Mouse (Mus musculus): ENCODE data around the gene Zan. TPM values are rescaled to one million over a fixed set of nuclear protein-coding genes. Genes with fewer than 3 reads are reported as not detected.

The Zan gene
- total RNA-seq (2021) = under 1 TPM in 1 of 2 experiments, not detected in 1; 0.08 TPM
- long read RNA-seq, experiment 1 = 0 reads
- long read RNA-seq, experiment 2, partial matches to known transcripts = 1 of 1 reads
- long read RNA-seq, experiment 2, other reads (novel, unspliced or antisense) = 0 of 1 reads

- no peak for DNase-seq
These were observed at the start of gene Zan for GRCm38 (mm10) chr5:137476964-137477363. Zan (minus strand) TSS chr5:137477064.

- no peak for DNase-seq
These were observed 49.5 kb upstream of the Zan start for GRCm38 (mm10) chr5:137526192-137526936.

GRCm38 (mm10) chr5:137525511-137525910, 48.6 kb upstream of the Zan start:
- DNase-seq = no peak

GRCm38 (mm10) chr5:137524671-137525070, 47.8 kb upstream of the Zan start:
- no peak for DNase-seq

- no peak for DNase-seq
These were observed 47.3 kb upstream of the Zan start for GRCm38 (mm10) chr5:137524251-137524515.

- no peak for DNase-seq
These were observed 46.8 kb upstream of the Zan start for GRCm38 (mm10) chr5:137523396-137524250.

GRCm38 (mm10) chr5:137522711-137523110, 45.8 kb upstream of the Zan start:
- DNase-seq = no peak

GRCm38 (mm10) chr5:137521861-137522260, 45.0 kb upstream of the Zan start:
- DNase-seq = no peak

GRCm38 (mm10) chr5:137519691-137520550, 43.1 kb upstream of the Zan start:
- DNase-seq = no peak

GRCm38 (mm10) chr5:137518436-137518835, 41.6 kb upstream of the Zan start, which contains the start of gene Gigyf1:
Gigyf1 (plus strand) TSS chr5:137518548.
- DNase-seq = no peak

GRCm38 (mm10) chr5:137514811-137515210, 37.9 kb upstream of the Zan start:
- no peak for DNase-seq

GRCm38 (mm10) chr5:137513951-137514721, 37.3 kb upstream of the Zan start:
- DNase-seq = no peak

- DNase-seq = no peak
These were observed 36.3 kb upstream of the Zan start for GRCm38 (mm10) chr5:137512847-137513794.

- DNase-seq = no peak
These were observed 34.8 kb upstream of the Zan start for GRCm38 (mm10) chr5:137511706-137512105.

- no peak for DNase-seq
These were observed 33.9 kb upstream of the Zan start for GRCm38 (mm10) chr5:137510573-137511390.

- peak; percentile 79 for DNase-seq
These were observed 33.2 kb upstream of the Zan start for GRCm38 (mm10) chr5:137510014-137510501.

GRCm38 (mm10) chr5:137504041-137504440, 27.2 kb upstream of the Zan start:
- DNase-seq = no peak

GRCm38 (mm10) chr5:137502667-137503110, 25.8 kb upstream of the Zan start:
- DNase-seq = no peak
